Mouse (Mus musculus) gastrocnemius, postnatal 25 days (tissue): ENCODE results near the gene Gfpt2. TPM values are rescaled to one million over a fixed set of nuclear protein-coding genes. Genes with fewer than 3 reads are reported as not detected.
"Not testable (repeated sequence)": the region's sequence is repeated elsewhere in the genome, so short reads cannot be mapped to it uniquely, and the experiment has no call there.

Experiments used
- DNase-seq: peaks from one replicate; pipeline ENCODE4 v3.0.0; 2022
- total RNA-seq, 2 experiments: library from RNA; stranded (reverse); gene quantifications; 1 replicate in 1 of 2; 2 replicates in 1 of 2; pipeline ENCODE4 v1.2.3; 2021

Gfpt2 gene
- total RNA-seq, 2 experiments from 2014 or later = 5.5 to 6.5 TPM

GRCm38 (mm10) chr11:49793131-49793530, 847 bp upstream of the Gfpt2 start:
- DNase-seq = peak; percentile 62

GRCm38 (mm10) chr11:49794342-49795144, 565 bp downstream of the Gfpt2 start:
- peak; percentile 67 for DNase-seq

- DNase-seq = no peak
Measured at GRCm38 (mm10) chr11:49798931-49799330, 5.0 kb downstream of the Gfpt2 start.

- DNase-seq = no peak
Measured at GRCm38 (mm10) chr11:49801516-49801915, 7.5 kb downstream of the Gfpt2 start.

- no peak for DNase-seq
Measured at GRCm38 (mm10) chr11:49803801-49804200, 9.8 kb downstream of the Gfpt2 start.

GRCm38 (mm10) chr11:49806218-49806617, 12.2 kb downstream of the Gfpt2 start:
- DNase-seq = no peak

GRCm38 (mm10) chr11:49808946-49809345, 15.0 kb downstream of the Gfpt2 start:
- DNase-seq = no peak

- not testable (repeated sequence) for DNase-seq
Measured at GRCm38 (mm10) chr11:49810696-49811095, 16.7 kb downstream of the Gfpt2 start.

- DNase-seq = peak; percentile 43
Measured at GRCm38 (mm10) chr11:49811099-49811541, 17.1 kb downstream of the Gfpt2 start.

GRCm38 (mm10) chr11:49811879-49812278, 17.9 kb downstream of the Gfpt2 start:
- no peak for DNase-seq

GRCm38 (mm10) chr11:49818869-49819566, 25.0 kb downstream of the Gfpt2 start:
- no peak for DNase-seq

GRCm38 (mm10) chr11:49819676-49820075, 25.7 kb downstream of the Gfpt2 start:
- DNase-seq = no peak

- no peak for DNase-seq
Measured at GRCm38 (mm10) chr11:49820928-49821327, 26.9 kb downstream of the Gfpt2 start.

GRCm38 (mm10) chr11:49821546-49821945, 27.6 kb downstream of the Gfpt2 start:
- no peak for DNase-seq

- no peak for DNase-seq
Measured at GRCm38 (mm10) chr11:49822337-49822736, 28.4 kb downstream of the Gfpt2 start.

GRCm38 (mm10) chr11:49824896-49825295, 30.9 kb downstream of the Gfpt2 start:
- peak; percentile 36 for DNase-seq

- DNase-seq = no peak
Measured at GRCm38 (mm10) chr11:49827243-49827642, 33.3 kb downstream of the Gfpt2 start.

GRCm38 (mm10) chr11:49829176-49829745, 35.3 kb downstream of the Gfpt2 start:
- no peak for DNase-seq

- no peak for DNase-seq
Measured at GRCm38 (mm10) chr11:49831980-49832379, 38.0 kb downstream of the Gfpt2 start.

- no peak for DNase-seq
Measured at GRCm38 (mm10) chr11:49832962-49833361, 39.0 kb downstream of the Gfpt2 start.

GRCm38 (mm10) chr11:49834248-49834647, 40.3 kb downstream of the Gfpt2 start:
- no peak for DNase-seq

GRCm38 (mm10) chr11:49835257-49835956, 41.4 kb downstream of the Gfpt2 start:
- no peak for DNase-seq
